Mouse (Mus musculus) testis, postnatal 14 days (tissue): ENCODE measurements at regions not wholly inside any gene's neighbourhood (a gene's known extent, or its start where the extent isn't known, plus 50 kb on each side); places are given as distances from the start of the nearest gene placed in this dataset.
A peak's percentile ranks its signal among the peaks of the same experiment; 100 is the strongest.

Source experiments
- DNase-seq: peaks from one replicate; pipeline ENCODE4 v3.0.0; 2021; ENCODE audit warnings: low spot score

GRCm38 (mm10) chr2:160583506-160583905 lies 62.2 kb upstream of the Top1 start:
- DNase-seq, result no peak

GRCm38 (mm10) chr2:160584568-160584967 lies 61.1 kb upstream of the Top1 start:
- no peak for DNase-seq

- no peak for DNase-seq
Measured at GRCm38 (mm10) chr2:160587015-160587835, 58.5 kb upstream of the Top1 start.

GRCm38 (mm10) chr2:160588401-160588800 lies 57.3 kb upstream of the Top1 start:
- no peak for DNase-seq

- DNase-seq, result no peak
Measured at GRCm38 (mm10) chr2:160590209-160590910, 55.3 kb upstream of the Top1 start.

GRCm38 (mm10) chr2:160591446-160592180 lies 54.1 kb upstream of the Top1 start:
- DNase-seq, result no peak

- peak; percentile 64 for DNase-seq
Measured at GRCm38 (mm10) chr2:160593035-160593434, 52.7 kb upstream of the Top1 start.
